Mouse (Mus musculus) MEL (cell line): ENCODE data around the gene Enpep. TPM values are rescaled to one million over a fixed set of nuclear protein-coding genes. Genes with fewer than 3 reads are reported as not detected.

Experiments
- DNase-seq: peaks from one replicate; pipeline ENCODE4 v3.0.0; 2011; ENCODE audit warnings: low read depth, low spot score
- H3K27ac ChIP-seq: 2 replicates; pipeline ENCODE4 v1.5.1; 2012; ENCODE audit warnings: low read depth, mild to moderate bottlenecking, control low read depth, low read length, moderate library complexity; ENCODE audit not compliant: control insufficient read depth
- H3K27me3 ChIP-seq, 2 experiments: fragments of 150-350 bp in 1 of 2; sonication (generic) in 1 of 2; 2 replicates each; pipeline ENCODE4 v1.6.1; 2012; ENCODE audit warnings: low read length in 2 of 2, mild to moderate bottlenecking in 2 of 2, improper control_type of control experiment in 1 of 2, moderate library complexity in 1 of 2; ENCODE audit not compliant: insufficient read depth in 2 of 2, control insufficient read depth in 1 of 2
- H3K36me3 ChIP-seq, 2 experiments: 2 replicates each; pipeline ENCODE4 v1.6.1; 2012 to 2014; ENCODE audit warnings: low read length in 2 of 2, improper control_type of control experiment in 1 of 2, inconsistent platforms in 1 of 2, mild to moderate bottlenecking in 1 of 2; ENCODE audit not compliant: insufficient read depth in 2 of 2, control insufficient read depth in 1 of 2
- H3K4me1 ChIP-seq, 2 experiments: fragments of 150-350 bp in 1 of 2; sonication (generic) in 1 of 2; 2 replicates each; pipeline ENCODE4 v1.6.1; 2012; ENCODE audit warnings: low read length in 2 of 2, improper control_type of control experiment in 1 of 2, mild to moderate bottlenecking in 1 of 2; ENCODE audit not compliant: insufficient read depth in 2 of 2, control insufficient read depth in 1 of 2
- H3K4me3 ChIP-seq, 2 experiments: fragments of 150-350 bp in 1 of 2; sonication (generic) in 1 of 2; 2 replicates each; pipeline ENCODE4 v1.5.1; 2012; ENCODE audit warnings: low read depth in 2 of 2, low read length in 2 of 2, mild to moderate bottlenecking in 2 of 2, moderate library complexity in 2 of 2, control low read depth in 1 of 2, improper control_type of control experiment in 1 of 2; ENCODE audit not compliant: control insufficient read depth in 1 of 2, insufficient read depth in 1 of 2
- H3K79me2 ChIP-seq: 2 replicates; pipeline ENCODE4 v1.6.1; 2012; ENCODE audit warnings: mild to moderate bottlenecking, low read length, moderate library complexity; ENCODE audit not compliant: control insufficient read depth, poor library complexity, insufficient read depth
- H3K9ac ChIP-seq: 2 replicates; pipeline ENCODE4 v1.6.1; 2012; ENCODE audit warnings: low read depth, mild to moderate bottlenecking, control low read depth, low read length, moderate library complexity; ENCODE audit not compliant: control insufficient read depth, poor library complexity, severe bottlenecking
- H3K9me3 ChIP-seq: fragments of 150-350 bp; sonication (generic); replicated peaks from 2 replicates; pipeline ENCODE4 v1.6.1; 2012; ENCODE audit warnings: mild to moderate bottlenecking, low read length, improper control_type of control experiment, moderate library complexity; ENCODE audit not compliant: insufficient read depth
- CHD2 ChIP-seq: IDR thresholded peaks from 2 replicates; pipeline ENCODE4 v1.6.1; 2011; ENCODE audit warnings: low read length, improper control_type of control experiment
- CTCF ChIP-seq, 3 experiments: IDR thresholded peaks in 2 of 3; conservative IDR thresholded peaks in 1 of 3; 2 replicates each; pipeline ENCODE4 v1.5.1; 2011 to 2012; ENCODE audit warnings: low read length in 3 of 3, low read depth in 2 of 3, mild to moderate bottlenecking in 2 of 3, improper control_type of control experiment in 1 of 3, inconsistent platforms in 1 of 3, mixed read lengths in 1 of 3, moderate library complexity in 1 of 3; ENCODE audit not compliant: control insufficient read depth in 1 of 3, insufficient read depth in 1 of 3, poor library complexity in 1 of 3, severe bottlenecking in 1 of 3
- E2F4 ChIP-seq: IDR thresholded peaks from 2 replicates; pipeline ENCODE4 v1.6.1; 2011; ENCODE audit warnings: low read depth, low read length, improper control_type of control experiment, borderline replicate concordance
- ETS1 ChIP-seq: IDR thresholded peaks from 2 replicates; pipeline ENCODE4 v1.6.1; 2012; ENCODE audit warnings: low read depth, mild to moderate bottlenecking, inconsistent platforms, low read length, improper control_type of control experiment, moderate library complexity
- MYB ChIP-seq: IDR thresholded peaks from 2 replicates; pipeline ENCODE4 v1.6.1; 2011; ENCODE audit warnings: mild to moderate bottlenecking, low read depth, low read length, improper control_type of control experiment
- MYC ChIP-seq: IDR thresholded peaks from 2 replicates; pipeline ENCODE4 v1.6.1; 2011; ENCODE audit warnings: low read depth, mild to moderate bottlenecking, low read length, improper control_type of control experiment, moderate library complexity
- NRF1 ChIP-seq: IDR thresholded peaks from 2 replicates; pipeline ENCODE4 v1.6.1; 2014; ENCODE audit warnings: low read depth, mild to moderate bottlenecking, inconsistent platforms, low read length, improper control_type of control experiment, moderate library complexity; ENCODE audit not compliant: poor library complexity, insufficient read depth, severe bottlenecking
- POLR2A ChIP-seq, 2 experiments: IDR thresholded peaks; 2 replicates each; pipeline ENCODE4 v1.6.1; 2011 to 2012; ENCODE audit warnings: low read length in 2 of 2, mild to moderate bottlenecking in 2 of 2, control low read depth in 1 of 2, improper control_type of control experiment in 1 of 2, low read depth in 1 of 2, moderate library complexity in 1 of 2; ENCODE audit not compliant: control insufficient read depth in 1 of 2, insufficient read depth in 1 of 2, poor library complexity in 1 of 2
- RAD21 ChIP-seq: IDR thresholded peaks from 2 replicates; pipeline ENCODE4 v1.6.1; 2011; ENCODE audit warnings: mild to moderate bottlenecking, low read depth, low read length, improper control_type of control experiment
- SMC3 ChIP-seq: IDR thresholded peaks from 2 replicates; pipeline ENCODE4 v1.6.1; 2011; ENCODE audit warnings: low read depth, low read length, improper control_type of control experiment
- TAL1 ChIP-seq: IDR thresholded peaks from 2 replicates; pipeline ENCODE4 v1.6.1; 2012; ENCODE audit warnings: mild to moderate bottlenecking, inconsistent platforms, low read length, moderate library complexity, mixed read lengths
- USF2 ChIP-seq, 2 experiments: IDR thresholded peaks; 2 replicates each; pipeline ENCODE4 v1.6.1; 2011 to 2012; ENCODE audit warnings: improper control_type of control experiment in 2 of 2, low read length in 2 of 2, borderline replicate concordance in 1 of 2, inconsistent platforms in 1 of 2, low read depth in 1 of 2, mild to moderate bottlenecking in 1 of 2; ENCODE audit not compliant: insufficient read depth in 1 of 2
- ZC3H11A ChIP-seq: IDR thresholded peaks from 2 replicates; pipeline ENCODE4 v1.6.1; 2012; ENCODE audit warnings: low read depth, mild to moderate bottlenecking, inconsistent platforms, low read length, improper control_type of control experiment
- polyA plus RNA-seq, 2 experiments: library from polyadenylated mRNA; stranded (reverse) in 1 of 2; unstranded in 1 of 2; fragments of >175 nt in 1 of 2; fragments of >200 nt in 1 of 2; gene quantifications; 2 replicates each; pipeline versions ENCODE4 v1.2.1 to v1.2.4; 2012; ENCODE audit warnings: low replicate concordance in 2 of 2, low read depth in 1 of 2; ENCODE audit not compliant: insufficient read length in 2 of 2, insufficient read depth in 1 of 2, missing spikeins in 1 of 2
- total RNA-seq: library from RNA; depleted of rRNA; stranded (reverse); fragments of 300-350 nt; gene quantifications from 2 replicates; pipeline ENCODE4 v1.2.3, GENCODE M21; 2012

Enpep gene
- total and polyA plus RNA-seq, 3 experiments, result not detected

GRCm38 (mm10) chr3:129328056-129328455 is 4.5 kb downstream of the Enpep start:
- TF ChIP-seq ETS1, result no peak
- TF ChIP-seq CTCF (IDR thresholded peaks at IDR 0.05 in 2 of 3, conservative IDR thresholded peaks at IDR 0.05 in 1 of 3; ENCODE audit: control insufficient read depth in 1 of 3, insufficient read depth in 1 of 3, low read depth in 2 of 3, low read length in 3 of 3, poor library complexity in 1 of 3, severe bottlenecking in 1 of 3), result no peak
- TF ChIP-seq CHD2, result no peak
- TF ChIP-seq SMC3, result no peak
- TF ChIP-seq MYC, result no peak
- TF ChIP-seq E2F4, result no peak
- H3K9ac ChIP-seq, result no peak overlapping the region
- H3K4me3 ChIP-seq, result no peak overlapping the region
- no peak overlapping the region for H3K27ac ChIP-seq
- no peaks in the 10 kb centered on the region for H3K36me3 ChIP-seq
- no peaks in the 10 kb centered on the region for H3K9me3 ChIP-seq
- H3K27me3 ChIP-seq, result no peaks in the 10 kb centered on the region; a peak in 2 of 4 replicates
- DNase-seq, result no peak
- no peaks in the 10 kb centered on the region for H3K79me2 ChIP-seq
- H3K4me1 ChIP-seq, result no peaks in the 10 kb centered on the region

- Histone ChIP-seq H3K4me3 (no peak overlapping the region), H3K9ac (no peak overlapping the region), H3K36me3 (no peaks in the 10 kb centered on the region), H3K27me3 (no peaks in the 10 kb centered on the region; a peak in 2 of 4 replicates), H3K4me1 (no peaks in the 10 kb centered on the region), H3K9me3 (no peaks in the 10 kb centered on the region), H3K27ac (no peak overlapping the region), H3K79me2 (no peaks in the 10 kb centered on the region)
- DNase-seq, result no peak
- TF ChIP-seq POLR2A (IDR thresholded peaks at IDR 0.05; ENCODE audit: control insufficient read depth in 1 of 2, insufficient read depth in 1 of 2, low read depth in 1 of 2, low read length in 2 of 2, poor library complexity in 1 of 2) (no peak), SMC3 (no peak), ZC3H11A (no peak), ETS1 (no peak), MYB (no peak)
Observed at GRCm38 (mm10) chr3:129321585-129321984, 10.9 kb downstream of the Enpep start.

- Histone ChIP-seq H3K36me3 (no peaks in the 10 kb centered on the region), H3K4me3 (no peak overlapping the region), H3K9ac (no peak overlapping the region), H3K79me2 (no peaks in the 10 kb centered on the region), H3K27me3 (no peaks in the 10 kb centered on the region), H3K27ac (no peak overlapping the region), H3K9me3 (no peaks in the 10 kb centered on the region), H3K4me1 (no peaks in the 10 kb centered on the region)
- TF ChIP-seq USF2 (IDR thresholded peaks at IDR 0.05; ENCODE audit: borderline replicate concordance in 1 of 2, insufficient read depth in 1 of 2, low read depth in 1 of 2, low read length in 2 of 2) (no peak), MYC (no peak), CTCF (IDR thresholded peaks at IDR 0.05 in 2 of 3, conservative IDR thresholded peaks at IDR 0.05 in 1 of 3; ENCODE audit: control insufficient read depth in 1 of 3, insufficient read depth in 1 of 3, low read depth in 2 of 3, low read length in 3 of 3, poor library complexity in 1 of 3, severe bottlenecking in 1 of 3) (peak in 1 of 3 experiments; percentile 17; a peak in 1 of 6 replicates), NRF1 (no peak), TAL1 (no peak), RAD21 (no peak)
- DNase-seq, result no peak
Observed at GRCm38 (mm10) chr3:129317032-129317729, 15.3 kb downstream of the Enpep start.
